Mouse (Mus musculus): ENCODE results near the gene Vsig1.

DNA sequence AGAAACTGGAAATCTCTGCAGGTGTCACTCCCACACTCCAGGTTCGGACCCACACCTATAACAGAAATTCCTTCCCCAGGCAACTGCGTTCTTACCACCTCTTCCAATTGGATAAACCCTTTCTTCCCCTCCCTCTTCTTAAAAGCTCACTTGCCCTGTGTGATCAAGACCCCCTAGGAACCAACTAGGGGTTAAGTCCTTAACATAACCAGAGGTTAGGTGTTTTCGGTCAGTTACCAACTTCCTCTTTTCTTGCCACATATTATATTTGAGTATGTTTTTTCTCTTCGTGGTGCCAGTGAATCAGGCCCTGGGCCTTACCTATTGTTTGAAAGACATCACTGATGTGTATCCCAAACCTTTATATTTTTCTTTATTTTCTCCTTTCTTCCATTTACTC is 44.0 kb upstream of the Vsig1 start:
- TF ChIP-seq POLR2A (IDR thresholded peaks at IDR 0.05; ENCODE audit: borderline replicate concordance, low read depth, low read length) (no peak), CTCF (IDR thresholded peaks at IDR 0.05; ENCODE audit: low read depth, low read length) (no peak)

Measured in bone marrow macrophage, adult 2 months (primary cell).